Mouse (Mus musculus): ENCODE results near the gene Lsmem1.

Lsmem1 gene

DNA sequence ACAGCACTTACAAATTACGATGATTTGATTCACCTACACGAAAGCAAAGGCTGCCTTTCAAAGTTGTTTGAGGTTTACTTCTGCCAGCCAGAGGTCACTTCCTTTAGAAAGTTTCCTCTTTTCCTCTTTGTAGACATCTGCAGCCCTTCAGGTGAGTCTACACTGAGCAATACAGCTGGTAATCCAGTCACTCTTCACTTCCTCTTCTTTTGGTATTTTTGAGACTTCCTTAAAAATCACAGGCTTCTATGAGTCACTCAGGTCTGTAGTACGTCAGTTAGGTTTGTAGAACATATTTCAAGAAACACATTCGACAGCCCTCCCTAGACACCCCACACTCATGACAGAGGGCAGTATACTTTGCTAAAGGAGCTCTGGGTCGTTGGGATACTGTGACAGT is 58.6 kb downstream of the Lsmem1 start:
- no peak for DNase-seq (ENCODE audit: low read depth, low spot score)

DNA sequence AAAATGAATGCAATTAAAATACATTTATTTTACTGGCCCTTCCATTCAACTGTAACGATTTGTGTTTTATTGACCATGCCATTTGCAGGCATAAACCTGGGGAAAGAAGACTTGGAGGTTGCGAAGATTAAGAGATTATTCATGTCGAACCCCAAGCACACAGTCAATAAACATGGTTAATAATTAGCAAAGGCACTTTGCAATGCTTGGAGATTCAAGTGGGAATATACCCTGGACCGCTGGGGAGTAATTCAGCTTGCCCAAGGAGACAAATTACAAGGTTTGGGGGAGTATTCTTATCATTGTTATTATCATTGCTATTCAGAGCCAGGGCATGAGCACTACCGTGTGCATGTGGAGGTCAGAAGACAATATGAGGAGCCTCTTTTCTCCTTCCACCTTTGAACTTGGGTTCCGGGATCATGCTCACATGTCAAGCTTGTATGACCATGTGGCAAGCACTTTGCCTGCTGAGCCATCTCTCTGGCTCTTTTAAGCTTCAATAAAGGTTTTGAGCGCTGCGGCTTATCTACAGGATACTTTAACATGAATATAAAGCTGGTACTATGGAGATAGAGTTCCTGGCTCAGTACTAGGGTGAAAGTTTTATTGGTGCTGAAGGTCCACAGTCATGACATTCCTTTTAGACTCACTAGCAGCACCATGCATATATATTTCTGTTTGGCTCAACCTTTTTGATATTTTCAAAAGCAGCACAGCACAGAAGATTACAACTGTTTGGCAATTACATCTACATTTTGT is 59.6 kb downstream of the Lsmem1 start:
- DNase-seq (ENCODE audit: low read depth, low spot score): no peak

DNA sequence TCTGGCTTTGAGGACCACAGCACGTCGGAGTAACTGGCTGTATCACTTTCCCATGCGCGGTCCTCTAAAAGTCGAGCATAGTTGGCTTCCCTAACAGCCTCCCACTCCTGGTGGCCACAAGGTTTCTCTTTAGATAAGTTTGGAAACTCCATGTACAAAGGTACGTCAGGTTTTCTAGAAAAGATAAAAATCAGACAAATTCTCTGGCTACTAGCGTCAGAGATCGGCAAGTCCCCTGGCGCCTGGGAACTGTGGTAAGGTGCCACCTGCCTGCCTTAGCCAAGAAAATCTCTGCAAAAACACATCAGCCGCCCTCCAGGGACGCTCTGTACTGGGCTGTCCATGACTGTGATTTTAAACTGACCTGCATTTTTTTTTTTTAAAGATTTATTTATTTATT is 64.8 kb downstream of the Lsmem1 start:
- no peak for DNase-seq (ENCODE audit: low read depth, low spot score)

DNA sequence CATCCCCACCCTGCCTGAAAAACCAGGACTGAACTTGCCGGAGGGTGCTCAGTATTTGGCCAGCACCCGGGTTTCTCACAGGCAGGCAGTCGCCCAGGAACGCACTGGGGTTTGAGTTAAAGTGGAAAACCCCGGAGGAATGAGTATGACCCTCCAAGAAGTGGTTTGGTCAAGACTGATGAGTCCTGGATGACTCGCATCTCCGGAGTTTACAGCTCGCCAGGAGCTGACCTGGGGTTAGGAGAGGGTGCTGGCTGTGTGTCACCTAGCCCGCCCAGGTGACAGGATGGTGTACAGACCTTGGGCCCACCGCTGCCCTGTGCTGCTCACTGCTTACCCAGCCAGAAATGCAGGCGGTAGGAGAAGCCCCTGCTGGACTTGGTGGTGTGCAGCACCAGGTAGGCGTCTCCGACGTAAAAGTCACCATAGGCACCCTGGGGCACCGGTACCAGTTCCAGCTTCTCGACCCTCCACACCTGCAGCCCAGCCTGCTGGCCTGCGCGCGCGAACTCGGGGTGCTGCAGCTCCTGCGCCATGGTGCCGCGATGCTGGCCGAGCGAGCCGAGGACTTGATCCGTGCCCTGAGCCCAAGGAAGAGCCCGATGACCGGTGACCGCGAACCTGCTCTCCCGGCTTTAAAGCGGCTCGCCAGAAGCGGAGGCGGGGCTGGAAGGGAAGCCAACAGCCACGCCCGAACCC is 65.6 kb downstream of the Lsmem1 start, which contains the start of gene Scin:
Gene Scin, minus strand, starts transcription at position 656 of the 699 bp plus-strand sequence.
- DNase-seq (ENCODE audit: low read depth, low spot score): no peak

DNA sequence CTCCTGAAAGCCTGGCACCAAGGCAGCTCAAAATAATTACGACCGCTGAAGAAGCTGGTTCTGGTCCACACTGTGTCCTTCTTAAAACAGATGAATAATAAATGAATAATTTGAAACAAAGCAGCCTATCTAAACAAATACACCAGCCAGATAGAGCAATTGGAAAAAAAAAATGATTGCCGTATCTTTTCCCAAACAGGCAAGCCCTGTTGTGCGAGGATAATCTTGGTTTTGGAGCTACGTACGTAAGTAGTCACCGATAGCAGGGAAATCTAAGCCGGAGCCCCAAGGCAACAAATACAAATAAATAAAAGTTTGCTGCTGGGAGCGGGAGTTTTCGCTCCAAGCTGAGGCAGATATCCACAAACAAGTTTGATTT is 66.1 kb downstream of the Lsmem1 start:
- no peak for DNase-seq (ENCODE audit: low read depth, low spot score)

All from embryo, embryonic 11.5 days (tissue).